Mouse (Mus musculus) intestine, embryonic 15.5 days (tissue): ENCODE measurements around the gene Acadvl. TPM values are rescaled to one million over a fixed set of nuclear protein-coding genes. Genes with fewer than 3 reads are reported as not detected.
A peak's percentile ranks its signal among the peaks of the same experiment; 100 is the strongest.

ENCODE experiments used
- ATAC-seq: fragments of 200-750 bp; cut with Nextera tagmentation; 2 replicates; pipeline ENCODE4 v1.8.0; 2017; ENCODE audit warnings: moderate TSS enrichment, moderate library complexity
- H3K27ac ChIP-seq: fragments of 300-500 bp; sonication (generic); 2 replicates; pipeline ENCODE4 v1.5.1; 2015; ENCODE audit warnings: mild to moderate bottlenecking, inconsistent platforms
- H3K27me3 ChIP-seq: fragments of 300-500 bp; sonication (generic); replicated peaks from 2 replicates; pipeline ENCODE4 v1.6.1; 2015; ENCODE audit warnings: inconsistent platforms
- H3K36me3 ChIP-seq: fragments of 300-500 bp; sonication (generic); 2 replicates; pipeline ENCODE4 v1.6.1; 2015; ENCODE audit warnings: inconsistent platforms
- H3K4me1 ChIP-seq: fragments of 300-500 bp; sonication (generic); replicated peaks from 2 replicates; pipeline ENCODE4 v1.6.1; 2015; ENCODE audit warnings: inconsistent platforms
- H3K4me2 ChIP-seq: fragments of 300-500 bp; sonication (generic); replicated peaks from 2 replicates; pipeline ENCODE4 v1.6.1; 2015; ENCODE audit warnings: mild to moderate bottlenecking, inconsistent platforms
- H3K4me3 ChIP-seq: fragments of 300-500 bp; sonication (generic); replicated peaks from 2 replicates; pipeline ENCODE4 v1.5.1; 2015; ENCODE audit warnings: inconsistent platforms
- H3K9ac ChIP-seq: fragments of 300-500 bp; sonication (generic); 2 replicates; pipeline ENCODE4 v1.6.1; 2015; ENCODE audit warnings: inconsistent platforms
- H3K9me3 ChIP-seq: fragments of 300-500 bp; sonication (generic); 2 replicates; pipeline ENCODE4 v1.6.1; 2016; ENCODE audit warnings: inconsistent platforms
- WGBS: fragments of 180-500 bp; shearing (Covaris S2); methylation state at CpG from one replicate; pipeline ENCODE4 v1.1.7; 2015; 5-methylcytosine and 5-hydroxymethylcytosine counted together
- polyA plus RNA-seq: library from polyadenylated mRNA; unstranded; fragments of >200 nt; fragmentation: Nextera tagmentation; extraction: Ambion mirVana; gene quantifications from 2 replicates; pipeline ENCODE4 v1.2.1, GENCODE M21; 2015

Gene Acadvl
- polyA plus RNA-seq, 1 experiment from 2014 or later = 114 TPM

DNA sequence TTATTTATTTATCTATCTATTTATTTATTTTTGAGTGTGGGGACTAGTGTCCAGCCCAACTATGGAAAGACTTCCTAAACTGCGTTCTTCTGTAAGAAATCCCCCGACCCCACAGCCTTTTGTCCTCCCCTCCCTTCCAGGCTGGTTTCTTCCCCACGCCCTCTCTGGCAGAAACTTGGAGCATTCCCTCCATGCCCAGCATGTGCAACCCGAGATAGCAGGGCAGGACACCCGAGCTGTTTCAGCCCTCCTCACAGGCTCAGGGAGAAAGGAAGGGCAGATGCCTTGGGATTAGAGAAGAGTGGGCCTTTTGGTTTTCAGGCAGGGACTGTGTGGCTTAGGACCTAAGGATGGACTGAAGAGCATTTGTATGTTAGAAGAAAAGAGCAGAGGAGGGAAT, 32.3 kb downstream of the Acadvl start:
- Histone ChIP-seq H3K36me3 (peaks cover 27% of the 10 kb centered on the region), H3K9me3 (no peaks in the 10 kb centered on the region), H3K4me2 (peak overlapping the region; percentile 69), H3K27me3 (no peaks in the 10 kb centered on the region), H3K27ac (peak overlapping the region; percentile 100; the same call in 1 of the 2 replicates), H3K4me3 (peak overlapping the region; percentile 99), H3K9ac (peak overlapping the region; percentile 99; the same call in 1 of the 2 replicates), H3K4me1 (peaks cover 16% of the 10 kb centered on the region)
- no peak for ATAC-seq
- WGBS = 24% methylated on average over 5 of the region's 5 CpGs

DNA sequence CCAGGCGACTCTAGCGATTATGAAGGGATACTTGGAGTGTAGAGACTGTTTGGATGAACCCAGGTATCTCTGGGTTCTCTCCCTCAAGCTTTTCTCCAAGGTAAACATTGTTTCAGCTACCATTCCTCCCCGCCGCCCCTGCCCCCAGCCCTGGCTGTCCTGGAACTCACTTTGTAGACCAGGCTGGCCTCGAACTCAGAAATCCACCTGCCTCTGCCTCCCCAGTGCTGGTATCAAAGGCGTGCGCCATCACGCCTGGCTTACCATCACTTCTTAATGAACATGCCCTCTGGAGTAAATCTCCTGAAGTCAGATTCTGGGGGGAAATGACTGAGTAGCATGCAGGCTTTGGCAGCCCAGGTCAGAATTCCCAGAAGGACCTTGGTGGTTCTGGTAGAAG, 33.0 kb downstream of the Acadvl start, which contains the start of gene Elp5:
Gene Elp5, minus strand, starts transcription at position 293 of the 400 bp plus-strand sequence.
- no peak for ATAC-seq
- Histone ChIP-seq H3K9me3 (no peaks in the 10 kb centered on the region), H3K27ac (peak within 1 kb of the TSS; percentile 100), H3K4me3 (peak within 1 kb of the TSS; percentile 99), H3K4me1 (peaks cover 16% of the 10 kb centered on the region), H3K36me3 (peaks cover 26% of the 10 kb centered on the region), H3K9ac (peak within 1 kb of the TSS; percentile 99), H3K27me3 (no peaks in the 10 kb centered on the region), H3K4me2 (peak within 1 kb of the TSS; percentile 69)
- WGBS = 47% methylated on average over 8 of the region's 8 CpGs

DNA sequence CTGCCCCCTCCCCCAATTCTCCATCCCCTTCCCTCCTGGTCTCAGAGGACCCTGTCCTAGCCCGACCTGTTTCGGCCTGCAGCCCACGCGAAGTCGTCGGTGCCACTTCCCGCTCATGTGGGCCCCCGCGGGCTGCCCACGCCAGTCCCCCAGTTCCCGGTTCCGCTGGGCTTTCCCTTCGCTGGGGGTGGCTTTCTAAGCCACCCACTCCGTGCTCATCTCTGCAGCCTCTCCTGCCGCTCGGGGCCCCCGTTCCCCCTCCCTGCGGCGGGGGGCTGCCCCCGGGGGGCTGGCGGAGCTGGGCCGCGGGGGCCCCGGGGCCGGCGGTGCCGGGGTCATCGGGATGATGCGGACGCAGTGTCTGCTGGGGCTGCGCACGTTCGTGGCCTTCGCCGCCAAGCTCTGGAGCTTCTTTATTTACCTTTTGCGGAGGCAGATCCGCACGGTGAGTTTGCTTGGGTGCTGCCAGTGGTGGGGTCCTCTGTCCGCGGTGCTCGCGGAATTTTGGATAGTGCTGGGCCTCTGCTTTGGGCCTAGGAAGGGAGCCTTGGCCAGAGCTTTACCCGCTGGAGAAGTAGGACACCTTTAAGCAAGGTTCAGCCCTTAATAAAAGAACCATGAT, 34.0 kb downstream of the Acadvl start, which contains the start of gene Ctdnep1:
Gene Ctdnep1, plus strand, starts transcription at position 16 of the 622 bp plus-strand sequence.
- WGBS = 0% methylated on average over 42 of the region's 43 CpGs
- peak within 1 kb of the TSS; percentile 99 for H3K9ac ChIP-seq
- no peak for ATAC-seq
- H3K27me3 ChIP-seq = no peaks in the 10 kb centered on the region
- H3K4me1 ChIP-seq = peaks cover 16% of the 10 kb centered on the region
- peak within 1 kb of the TSS; percentile 99 for H3K4me3 ChIP-seq
- peaks cover 23% of the 10 kb centered on the region for H3K36me3 ChIP-seq
- H3K4me2 ChIP-seq = peak within 1 kb of the TSS; percentile 69
- H3K27ac ChIP-seq = peak within 1 kb of the TSS; percentile 100
- H3K9me3 ChIP-seq = no peaks in the 10 kb centered on the region

DNA sequence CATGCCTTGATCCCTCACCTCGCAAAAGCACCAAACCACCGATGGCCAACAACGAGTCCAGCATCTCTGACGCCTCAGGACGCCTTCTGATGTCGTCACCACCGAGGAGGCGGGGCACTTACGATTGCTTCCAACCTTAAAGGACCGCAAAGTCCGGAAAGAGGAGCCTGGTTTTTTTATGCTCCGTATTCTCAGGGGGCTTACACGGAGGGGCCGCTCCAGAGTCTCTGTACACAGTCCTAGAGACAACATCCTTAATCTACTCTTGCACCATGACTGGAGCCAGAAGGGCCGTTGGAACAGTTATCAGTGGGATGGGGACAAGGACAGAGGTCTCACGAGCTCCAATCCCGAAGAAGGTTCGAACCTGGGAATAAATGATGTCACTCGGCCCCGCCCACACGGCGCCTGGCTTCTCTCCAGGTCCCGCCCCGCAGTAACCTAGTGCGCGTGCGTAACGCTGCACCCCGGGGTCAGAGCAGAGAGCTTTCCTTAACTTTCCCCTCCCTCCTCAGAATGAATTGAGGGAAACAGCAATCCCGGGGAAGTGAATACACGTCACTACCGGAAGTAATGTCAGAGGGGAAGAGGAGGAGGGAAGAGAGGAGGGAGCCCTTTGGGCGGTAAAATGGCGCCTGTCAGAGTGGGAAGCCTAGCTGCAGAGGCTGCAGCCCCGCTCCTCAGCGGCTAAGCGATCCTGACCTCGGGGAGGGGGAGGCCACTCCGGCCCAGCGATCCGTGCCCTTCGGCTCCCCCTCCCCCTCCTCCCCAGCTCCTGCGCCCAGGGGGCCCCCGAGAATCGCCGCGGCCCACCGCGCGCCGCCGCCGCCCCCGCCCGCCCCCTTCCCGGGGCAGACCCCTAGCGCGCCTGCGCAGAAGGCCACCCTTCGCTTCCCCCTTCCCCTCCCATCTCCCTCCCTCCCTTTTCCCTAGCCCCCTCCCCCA, 34.7 kb downstream of the Acadvl start:
- H3K9me3 ChIP-seq = no peaks in the 10 kb centered on the region
- H3K4me2 ChIP-seq = peak overlapping the region; percentile 69
- H3K4me3 ChIP-seq = peak overlapping the region; percentile 99
- ATAC-seq = peak; percentile 97
- H3K36me3 ChIP-seq = peaks cover 24% of the 10 kb centered on the region
- H3K27ac ChIP-seq = peak overlapping the region; percentile 100
- under 1% methylated on average over 44 of the region's 60 CpGs for WGBS
- H3K4me1 ChIP-seq = peaks cover 16% of the 10 kb centered on the region
- H3K9ac ChIP-seq = peak overlapping the region; percentile 99
- no peaks in the 10 kb centered on the region for H3K27me3 ChIP-seq

DNA sequence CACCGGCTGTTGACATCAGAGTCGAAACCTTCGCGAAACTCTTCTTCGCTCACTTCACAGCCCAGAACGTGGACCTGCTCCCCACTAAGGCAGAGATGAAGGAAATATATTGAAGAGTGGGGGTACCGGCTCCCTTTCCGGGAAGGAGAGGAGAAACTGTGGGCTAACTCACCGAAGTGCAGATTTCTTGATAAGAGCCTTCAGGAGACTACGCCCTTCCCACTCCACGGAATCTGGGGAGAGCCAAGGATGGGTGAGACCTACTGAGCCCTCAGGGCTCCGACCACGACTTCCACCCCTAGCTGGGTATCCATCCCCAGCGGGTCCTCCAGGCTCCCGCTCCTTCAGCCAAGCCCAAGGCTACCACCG, 35.4 kb downstream of the Acadvl start:
- WGBS = 3% methylated on average over 16 of the region's 16 CpGs
- peak overlapping the region; percentile 100 for H3K27ac ChIP-seq
- H3K9ac ChIP-seq = peak overlapping the region; percentile 72
- H3K4me2 ChIP-seq = peak overlapping the region; percentile 69
- no peaks in the 10 kb centered on the region for H3K9me3 ChIP-seq
- H3K27me3 ChIP-seq = no peaks in the 10 kb centered on the region
- peaks cover 16% of the 10 kb centered on the region for H3K4me1 ChIP-seq
- no peak for ATAC-seq
- H3K36me3 ChIP-seq = peaks cover 24% of the 10 kb centered on the region
- peak overlapping the region; percentile 99 for H3K4me3 ChIP-seq

DNA sequence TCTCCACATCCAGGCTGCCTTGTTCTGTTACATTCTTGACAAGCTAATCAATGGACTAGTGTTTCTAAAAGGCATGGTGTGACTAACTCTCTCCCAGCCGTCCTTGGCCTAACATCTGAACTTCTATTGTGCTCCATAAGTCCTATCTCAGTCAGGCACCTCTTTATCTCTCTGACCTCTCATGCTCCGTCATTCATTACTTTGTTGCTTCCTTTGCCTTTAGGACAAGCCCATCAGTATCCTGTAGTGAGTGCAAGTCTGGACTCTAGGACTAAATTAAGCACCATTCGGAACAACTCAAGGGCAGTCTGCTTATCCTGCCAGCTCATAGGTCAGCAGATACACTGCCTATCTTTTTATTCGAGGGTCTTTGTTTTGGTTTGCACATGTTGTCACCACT, 38.9 kb downstream of the Acadvl start:
- no peak overlapping the region for H3K27ac ChIP-seq
- H3K36me3 ChIP-seq = peaks cover 34% of the 10 kb centered on the region
- H3K27me3 ChIP-seq = no peaks in the 10 kb centered on the region
- H3K9ac ChIP-seq = no peak overlapping the region
- no peaks in the 10 kb centered on the region for H3K4me1 ChIP-seq
- no peaks in the 10 kb centered on the region for H3K9me3 ChIP-seq
- no peak overlapping the region for H3K4me2 ChIP-seq
- 82% methylated on average over 4 of the region's 4 CpGs for WGBS
- no peak for ATAC-seq
- H3K4me3 ChIP-seq = no peak overlapping the region

DNA sequence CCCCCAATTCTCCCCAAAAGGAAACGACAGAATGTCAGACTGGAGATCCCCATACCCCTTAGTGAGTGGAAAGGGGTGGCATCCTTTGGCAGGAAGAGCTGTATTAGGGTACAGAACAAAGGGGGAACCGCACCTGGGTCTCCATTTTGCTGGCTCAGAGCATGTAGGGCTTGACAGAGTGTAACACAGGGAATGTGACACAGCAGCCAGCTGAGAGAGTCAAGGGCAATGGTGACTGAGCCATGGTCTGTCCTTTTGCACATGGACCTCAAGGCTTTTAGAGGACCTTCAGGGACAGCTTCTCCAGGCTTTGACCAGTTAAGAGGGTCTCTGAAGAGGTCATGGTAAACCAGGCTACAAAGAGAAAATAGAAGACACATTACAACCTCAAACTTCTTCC, 40.3 kb downstream of the Acadvl start:
- H3K4me3 ChIP-seq = no peak overlapping the region
- H3K36me3 ChIP-seq = peaks cover 39% of the 10 kb centered on the region
- no peak overlapping the region for H3K9ac ChIP-seq
- no peaks in the 10 kb centered on the region for H3K9me3 ChIP-seq
- no peaks in the 10 kb centered on the region for H3K27me3 ChIP-seq
- no peak for ATAC-seq
- 90% methylated on average over 2 of the region's 2 CpGs for WGBS
- no peaks in the 10 kb centered on the region for H3K4me1 ChIP-seq
- no peak overlapping the region for H3K4me2 ChIP-seq
- H3K27ac ChIP-seq = no peak overlapping the region

DNA sequence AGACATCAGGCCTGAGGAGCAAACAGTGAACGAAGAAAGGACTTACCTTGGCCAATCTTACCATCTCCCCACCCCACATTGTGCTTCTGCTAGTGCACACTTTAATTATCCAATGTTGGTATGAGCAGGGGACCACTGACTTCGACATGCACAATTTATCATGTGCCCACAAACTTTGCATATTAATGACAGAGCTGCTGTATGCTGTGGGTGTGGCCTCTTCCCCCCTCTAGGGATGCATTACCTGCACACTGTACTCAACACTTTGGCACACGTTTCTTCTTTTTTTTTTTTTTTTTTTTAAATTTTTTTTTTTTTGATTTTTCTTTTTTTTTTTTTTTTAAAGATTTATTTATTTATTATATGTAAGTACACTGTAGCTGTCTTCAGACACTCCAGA, 44.4 kb downstream of the Acadvl start:
- H3K4me1 ChIP-seq = no peaks in the 10 kb centered on the region; the same call in 1 of the 2 replicates
- H3K36me3 ChIP-seq = peaks cover 28% of the 10 kb centered on the region
- peaks cover 10% of the 10 kb centered on the region for H3K27me3 ChIP-seq
- peak overlapping the region; percentile 81 for H3K27ac ChIP-seq
- no peaks in the 10 kb centered on the region for H3K9me3 ChIP-seq
- 62% methylated on average over 3 of the region's 3 CpGs for WGBS
- H3K4me2 ChIP-seq = no peak overlapping the region
- no peak for ATAC-seq
- no peak overlapping the region for H3K9ac ChIP-seq
- H3K4me3 ChIP-seq = no peak overlapping the region

DNA sequence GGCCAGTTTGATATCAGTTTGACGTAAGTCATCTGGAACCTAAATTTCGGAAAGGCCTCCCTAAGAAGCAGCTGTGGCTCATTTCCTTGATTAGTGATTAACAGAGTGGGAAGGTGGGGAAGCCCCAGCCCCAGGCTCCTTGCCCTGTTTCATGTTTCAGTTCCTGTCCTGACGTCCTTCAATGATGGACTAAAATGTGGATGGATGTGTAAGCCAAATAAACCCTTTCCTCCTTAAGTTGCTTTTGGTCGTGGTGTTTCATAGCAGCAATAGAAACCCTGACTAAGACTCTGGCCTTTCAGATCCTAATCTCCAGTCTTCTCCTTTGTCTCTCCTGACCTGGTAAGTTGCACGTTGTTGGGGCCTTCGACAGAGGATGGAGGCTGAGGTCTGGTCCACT, 45.0 kb downstream of the Acadvl start:
- ATAC-seq = no peak
- Histone ChIP-seq H3K9ac (no peak overlapping the region), H3K9me3 (no peaks in the 10 kb centered on the region), H3K4me2 (no peak overlapping the region), H3K4me3 (no peak overlapping the region), H3K27ac (peak overlapping the region; percentile 81), H3K4me1 (no peaks in the 10 kb centered on the region; the same call in 1 of the 2 replicates), H3K36me3 (peaks cover 26% of the 10 kb centered on the region), H3K27me3 (peaks cover 14% of the 10 kb centered on the region)
- WGBS = 64% methylated on average over 6 of the region's 6 CpGs

DNA sequence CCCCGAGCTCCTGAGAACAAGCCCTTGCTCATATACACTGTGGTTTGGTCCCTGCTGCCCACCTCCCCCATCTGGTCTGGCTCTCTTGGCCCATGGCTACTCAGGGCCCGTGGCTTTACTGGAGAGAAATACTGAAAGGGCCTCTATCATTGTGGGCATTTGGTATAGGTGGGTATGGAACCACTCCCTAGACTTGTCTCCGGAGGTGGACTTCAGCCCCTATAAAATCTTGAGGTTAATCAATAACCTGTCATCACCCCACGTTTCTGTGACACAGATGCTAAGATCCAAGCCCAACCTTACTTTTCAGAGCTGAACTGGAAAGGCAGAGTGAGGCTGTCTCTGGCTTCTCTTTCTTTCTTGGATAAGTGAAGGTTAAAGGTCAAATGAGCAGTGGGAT, 46.4 kb downstream of the Acadvl start:
- H3K4me2 ChIP-seq = peak overlapping the region; percentile 62
- WGBS = 55% methylated on average over 4 of the region's 4 CpGs
- H3K36me3 ChIP-seq = peaks cover 16% of the 10 kb centered on the region
- no peaks in the 10 kb centered on the region for H3K9me3 ChIP-seq
- H3K4me1 ChIP-seq = no peaks in the 10 kb centered on the region; the same call in 1 of the 2 replicates
- no peak overlapping the region; the same call in 1 of the 2 replicates for H3K9ac ChIP-seq
- ATAC-seq = peak; percentile 52
- H3K4me3 ChIP-seq = no peak overlapping the region
- peak overlapping the region; percentile 81 for H3K27ac ChIP-seq
- peaks cover 26% of the 10 kb centered on the region for H3K27me3 ChIP-seq

DNA sequence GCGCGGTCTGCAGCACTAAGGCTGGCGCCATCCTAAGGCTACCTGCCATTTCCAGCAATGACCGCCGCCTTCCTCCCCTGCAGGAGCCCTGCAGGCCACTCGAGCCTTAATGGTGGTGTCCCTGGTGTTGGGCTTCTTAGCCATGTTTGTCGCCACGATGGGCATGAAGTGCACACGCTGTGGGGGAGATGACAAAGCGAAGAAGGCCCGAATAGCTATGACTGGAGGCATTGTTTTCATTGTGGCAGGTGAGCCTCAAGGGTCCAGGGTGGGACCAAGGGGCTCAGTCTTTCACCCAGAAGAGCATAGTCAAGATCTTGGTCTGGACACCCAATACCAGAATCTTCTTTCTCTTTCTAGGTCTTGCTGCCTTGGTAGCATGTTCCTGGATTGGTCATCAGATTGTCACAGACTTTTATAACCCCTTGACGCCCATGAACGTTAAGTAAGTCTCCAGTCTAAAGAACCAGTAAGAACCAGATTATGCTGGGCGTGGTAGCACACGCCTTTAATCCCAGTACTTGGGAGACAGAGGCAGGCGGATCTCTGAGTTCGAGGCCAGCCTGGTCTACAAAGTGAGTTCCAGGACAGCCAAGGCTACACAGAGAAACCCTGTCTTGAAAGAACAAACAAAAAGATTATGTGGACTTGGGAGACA, 48.2 kb downstream of the Acadvl start:
- Histone ChIP-seq H3K4me3 (peak overlapping the region; percentile 47), H3K4me2 (peak overlapping the region; percentile 62), H3K9me3 (no peaks in the 10 kb centered on the region), H3K9ac (peak overlapping the region; percentile 59), H3K27ac (peak overlapping the region; percentile 89), H3K27me3 (peaks cover 28% of the 10 kb centered on the region), H3K36me3 (0 out of 2 replicates have a peak, but pooled peaks cover 7% of the 10 kb centered on the region), H3K4me1 (peaks cover 3% of the 10 kb centered on the region; the same call in 1 of the 2 replicates)
- WGBS = 30% methylated on average over 17 of the region's 17 CpGs
- no peak for ATAC-seq
